Mouse (Mus musculus) stomach, embryonic 15.5 days (tissue): ENCODE measurements around the gene Rell1. TPM values are rescaled to one million over a fixed set of nuclear protein-coding genes. Genes with fewer than 3 reads are reported as not detected.

ENCODE experiments used
- ATAC-seq: fragments of 200-750 bp; cut with Nextera tagmentation; 2 replicates; pipeline ENCODE4 v1.8.0; 2017; ENCODE audit warnings: low read depth, moderate number of reproducible peaks, moderate TSS enrichment; ENCODE audit not compliant: insufficient read depth, low FRiP score
- H3K27ac ChIP-seq: fragments of 300-500 bp; sonication (generic); 2 replicates; pipeline ENCODE4 v1.5.1; 2015; ENCODE audit warnings: mild to moderate bottlenecking, inconsistent platforms
- H3K27me3 ChIP-seq: fragments of 300-500 bp; sonication (generic); replicated peaks from 2 replicates; pipeline ENCODE4 v1.6.1; 2015; ENCODE audit warnings: inconsistent platforms
- H3K36me3 ChIP-seq: fragments of 300-500 bp; sonication (generic); 2 replicates; pipeline ENCODE4 v1.6.1; 2015; ENCODE audit warnings: inconsistent platforms
- H3K4me1 ChIP-seq: fragments of 300-500 bp; sonication (generic); 2 replicates; pipeline ENCODE4 v1.6.1; 2015; ENCODE audit warnings: inconsistent platforms
- H3K4me2 ChIP-seq: fragments of 300-500 bp; sonication (generic); 2 replicates; pipeline ENCODE4 v1.6.1; 2015; ENCODE audit warnings: mild to moderate bottlenecking, inconsistent platforms
- H3K4me3 ChIP-seq: fragments of 300-500 bp; sonication (generic); replicated peaks from 2 replicates; pipeline ENCODE4 v1.5.1; 2015; ENCODE audit warnings: inconsistent platforms
- H3K9ac ChIP-seq: fragments of 300-500 bp; sonication (generic); 2 replicates; pipeline ENCODE4 v1.6.1; 2015; ENCODE audit warnings: inconsistent platforms
- H3K9me3 ChIP-seq: fragments of 300-500 bp; sonication (generic); 2 replicates; pipeline ENCODE4 v1.6.1; 2016; ENCODE audit warnings: inconsistent platforms
- WGBS: fragments of 180-500 bp; shearing (Covaris S2); methylation state at CpG from one replicate; pipeline ENCODE4 v1.1.7; 2015; 5-methylcytosine and 5-hydroxymethylcytosine counted together
- polyA plus RNA-seq: library from polyadenylated mRNA; unstranded; fragments of >200 nt; fragmentation: Nextera tagmentation; extraction: Ambion mirVana; gene quantifications from 2 replicates; pipeline ENCODE4 v1.2.1, GENCODE M21; 2015

Gene Rell1
- polyA plus RNA-seq, 1 experiment from 2014 or later: 23.9 TPM

GRCm38 (mm10) chr5:63886709-63887108, 82.0 kb downstream of the Rell1 start:
- no peak overlapping the region for H3K4me3 ChIP-seq
- ATAC-seq: no peak
- 26% methylated on average over 6 of the region's 6 CpGs for WGBS
- H3K9ac ChIP-seq: no peak overlapping the region
- no peak overlapping the region for H3K27ac ChIP-seq
- no peaks in the 10 kb centered on the region for H3K27me3 ChIP-seq
- H3K4me1 ChIP-seq: no peaks in the 10 kb centered on the region
- no peak overlapping the region for H3K4me2 ChIP-seq
- H3K36me3 ChIP-seq: no peaks in the 10 kb centered on the region
- no peaks in the 10 kb centered on the region for H3K9me3 ChIP-seq

- WGBS: 84% methylated on average over 5 of the region's 5 CpGs
- Histone ChIP-seq H3K9ac (no peak overlapping the region), H3K27ac (no peak overlapping the region), H3K4me2 (no peak overlapping the region), H3K27me3 (no peaks in the 10 kb centered on the region), H3K9me3 (no peaks in the 10 kb centered on the region), H3K4me3 (no peak overlapping the region), H3K4me1 (no peaks in the 10 kb centered on the region), H3K36me3 (no peaks in the 10 kb centered on the region)
- ATAC-seq: no peak
Observed at GRCm38 (mm10) chr5:63886292-63886691, 82.4 kb downstream of the Rell1 start.

GRCm38 (mm10) chr5:63879026-63879425, 89.7 kb downstream of the Rell1 start:
- H3K36me3 ChIP-seq: no peaks in the 10 kb centered on the region
- H3K4me3 ChIP-seq: no peak overlapping the region
- H3K4me1 ChIP-seq: no peaks in the 10 kb centered on the region
- no peak overlapping the region for H3K4me2 ChIP-seq
- H3K27me3 ChIP-seq: no peaks in the 10 kb centered on the region
- H3K9ac ChIP-seq: no peak overlapping the region
- WGBS: 66% methylated on average over 10 of the region's 10 CpGs
- ATAC-seq: no peak
- no peaks in the 10 kb centered on the region for H3K9me3 ChIP-seq
- no peak overlapping the region for H3K27ac ChIP-seq

- Histone ChIP-seq H3K9ac (no peak overlapping the region), H3K27ac (no peak overlapping the region), H3K4me3 (no peak overlapping the region), H3K9me3 (no peaks in the 10 kb centered on the region), H3K27me3 (no peaks in the 10 kb centered on the region), H3K36me3 (no peaks in the 10 kb centered on the region), H3K4me2 (no peak overlapping the region), H3K4me1 (no peaks in the 10 kb centered on the region)
- ATAC-seq: no peak
- WGBS: 89% methylated on average over 4 of the region's 4 CpGs
Observed at GRCm38 (mm10) chr5:63876081-63876480, 92.6 kb downstream of the Rell1 start.

- H3K27ac ChIP-seq: peak overlapping the region; percentile 17; the same call in 1 of the 2 replicates
- no peak overlapping the region for H3K9ac ChIP-seq
Observed at GRCm38 (mm10) chr5:63874880-63875279, 93.8 kb downstream of the Rell1 start.

GRCm38 (mm10) chr5:63872176-63872932, 96.3 kb downstream of the Rell1 start:
- no peak overlapping the region for H3K27ac ChIP-seq
- no peaks in the 10 kb centered on the region for H3K4me1 ChIP-seq
- no peak overlapping the region for H3K4me2 ChIP-seq
- no peaks in the 10 kb centered on the region for H3K27me3 ChIP-seq
- H3K36me3 ChIP-seq: no peaks in the 10 kb centered on the region
- no peak overlapping the region for H3K4me3 ChIP-seq
- H3K9me3 ChIP-seq: no peaks in the 10 kb centered on the region
- ATAC-seq: no peak
- 69% methylated on average over 17 of the region's 17 CpGs for WGBS
- no peak overlapping the region for H3K9ac ChIP-seq

More at GRCm38 (mm10) chr5:63874880-63875279, 93.8 kb downstream of the Rell1 start:
- Histone ChIP-seq H3K36me3 (no peaks in the 10 kb centered on the region), H3K27me3 (no peaks in the 10 kb centered on the region), H3K9me3 (no peaks in the 10 kb centered on the region), H3K4me3 (no peak overlapping the region), H3K4me1 (no peaks in the 10 kb centered on the region), H3K4me2 (no peak overlapping the region)
- WGBS: 57% methylated on average over 16 of the region's 16 CpGs
- peak; percentile 92 for ATAC-seq

GRCm38 (mm10) chr5:63867421-63867820, 101.3 kb downstream of the Rell1 start:
- Histone ChIP-seq H3K36me3 (no peaks in the 10 kb centered on the region), H3K4me1 (no peaks in the 10 kb centered on the region), H3K9ac (no peak overlapping the region), H3K4me3 (no peak overlapping the region), H3K27me3 (no peaks in the 10 kb centered on the region), H3K9me3 (no peaks in the 10 kb centered on the region), H3K4me2 (no peak overlapping the region), H3K27ac (no peak overlapping the region)
- 41% methylated on average over 3 of the region's 3 CpGs for WGBS
- ATAC-seq: no peak

- Histone ChIP-seq H3K36me3 (no peaks in the 10 kb centered on the region), H3K4me2 (no peak overlapping the region), H3K27ac (no peak overlapping the region), H3K27me3 (no peaks in the 10 kb centered on the region), H3K4me3 (no peak overlapping the region), H3K9me3 (no peaks in the 10 kb centered on the region), H3K4me1 (no peaks in the 10 kb centered on the region), H3K9ac (no peak overlapping the region)
- WGBS: 76% methylated on average over 8 of the region's 8 CpGs
- ATAC-seq: no peak
Observed at GRCm38 (mm10) chr5:63858901-63859300, 109.8 kb downstream of the Rell1 start.

Other genes with a start within 250 kb of the Rell1 start
- 44.8 and 54.4 TPM in 2 replicates for gene 0610040J01Rik, start 156.5 kb downstream of the Rell1 start, polyA plus RNA-seq
- gene Pgm2, start 124.1 kb upstream of the Rell1 start, polyA plus RNA-seq: 33.2 and 40.2 TPM in 2 replicates
- 28.9 and 33.3 TPM in 2 replicates for gene Tbc1d1, start 187.4 kb upstream of the Rell1 start, polyA plus RNA-seq